22 mouse cellular contexts compared by ENCODE assay signal in genomic region chr5:88989018-88989417, GRCm38 (mm10).
DNase-seq lines count a peak whose midpoint lies in the region; ATAC-seq and TF ChIP-seq lines count a peak whose summit lies in the region.
"Had no signal": no experiment of that assay in that cellular context is flagged by ENCODE, and none has a peak within 500 bp of the region (broad histone marks: within the 10 kb centered on the region; RNA-seq: fewer than 3 reads in every experiment).

No protein-coding gene starts in this region.

- no peaks in the 10 kb centered on the region for H3K27me3 ChIP-seq in kidney, embryonic 14.5 days (ENCODE audit: control insufficient read depth, insufficient read depth, low read length)
- no peaks in the 10 kb centered on the region for H3K27me3 ChIP-seq in Patski
- H3K27me3 ChIP-seq: embryonic facial prominence, embryonic 13.5 days; hindbrain, embryonic 12.5 days; neural tube, embryonic 12.5 days had no signal

- no peak overlapping the region for H3K4me3 ChIP-seq in gastrocnemius, adult 2 months
- H3K4me3 ChIP-seq in kidney, embryonic 14.5 days (ENCODE audit: low read length) = no peak overlapping the region
- H3K4me3 ChIP-seq: embryonic facial prominence, embryonic 13.5 days; hindbrain, embryonic 12.5 days; left cerebral cortex, adult 2 months; midbrain, embryonic 10.5 days; neural tube, embryonic 12.5 days had no signal

- H3K27ac ChIP-seq in gastrocnemius, adult 2 months = peak overlapping the region; percentile 35
- H3K27ac ChIP-seq in kidney, embryonic 14.5 days (ENCODE audit: low read depth, low read length) = no peak overlapping the region
- H3K27ac ChIP-seq: embryonic facial prominence, embryonic 13.5 days; hindbrain, embryonic 12.5 days; macrophage; midbrain, embryonic 10.5 days; neural tube, embryonic 12.5 days had no signal

- H3K9me3 ChIP-seq in kidney, embryonic 14.5 days (ENCODE audit: control insufficient read depth, low read length) = no peaks in the 10 kb centered on the region
- H3K9me3 ChIP-seq: embryonic facial prominence, embryonic 13.5 days; hindbrain, embryonic 12.5 days; midbrain, embryonic 10.5 days; neural tube, embryonic 12.5 days had no signal

- no peak overlapping the region for H3K9ac ChIP-seq in kidney, embryonic 14.5 days (ENCODE audit: low read depth, low read length)
- H3K9ac ChIP-seq: embryonic facial prominence, embryonic 13.5 days; hindbrain, embryonic 12.5 days; neural tube, embryonic 12.5 days had no signal

- no peak for DNase-seq in gastrocnemius, adult 2 months
- no peak for DNase-seq in gastrocnemius, postnatal 14 days
- peak; percentile 37 to 44 for DNase-seq in kidney, adult 8-10 months
- no peak for DNase-seq in Patski (ENCODE audit: low read depth, low spot score)
- peak; percentile 9 to 67 for DNase-seq in kidney, postnatal 25 days
- no peak for DNase-seq in thymus, postnatal 36 days
- DNase-seq: cerebellum, postnatal 10 days; gastrocnemius, postnatal 25 days; layer of hippocampus, adult 9-11 months; left cerebral cortex, postnatal 4 days; liver; lung, adult 2 months had no signal

- no peak for ATAC-seq in kidney, embryonic 14.5 days (ENCODE audit: low FRiP score, low TSS enrichment)
- ATAC-seq in Patski = no peak
- ATAC-seq: forebrain, embryonic 14.5 days; inflammation-experienced regulatory T-cells, adult 6 months had no signal

- CTCF ChIA-PET in Patski (lab: Charles Lee) = no interaction called here

- no peaks in the 10 kb centered on the region for H3K4me1 ChIP-seq in kidney, embryonic 14.5 days (ENCODE audit: control insufficient read depth, insufficient read depth, low read length)
- H3K4me1 ChIP-seq: embryonic facial prominence, embryonic 13.5 days; hindbrain, embryonic 12.5 days; midbrain, embryonic 10.5 days; neural tube, embryonic 12.5 days had no signal

- no peak overlapping the region for H3K4me2 ChIP-seq in kidney, embryonic 14.5 days (replicated peaks; ENCODE audit: low read depth, low read length)
- H3K4me2 ChIP-seq: embryonic facial prominence, embryonic 13.5 days; hindbrain, embryonic 12.5 days; neural tube, embryonic 12.5 days had no signal

- POLR2A ChIA-PET in Patski (lab: Charles Lee) = no interaction called here

- in situ Hi-C loops in Patski (cut with MboI; ENCODE audit: low pct_unique_long_range_greater_than_20kb) = no loop called here

- intact Hi-C loops in gastrocnemius, adult 2 months (cut with DNase I) = no loop called here
- intact Hi-C loops in gastrocnemius, postnatal 14 days (cut with DNase I; ENCODE audit: low total_unique reads) = no loop called here

- H3K36me3 ChIP-seq in kidney, embryonic 14.5 days (ENCODE audit: control insufficient read depth, insufficient read depth, low read length) = no peaks in the 10 kb centered on the region
- H3K36me3 ChIP-seq: embryonic facial prominence, embryonic 13.5 days; G1E; hindbrain, embryonic 12.5 days; midbrain, embryonic 10.5 days; neural tube, embryonic 12.5 days had no signal

- peak; percentile 3; the same call in 1 of the 2 replicates for TF ChIP-seq CTCF in gastrocnemius, adult 2 months (IDR thresholded peaks at IDR 0.05)
- TF ChIP-seq CTCF in Patski (IDR thresholded peaks at IDR 0.05) = peak; percentile 25

Comparison
In these comparisons a context has a peak if more than half of its experiments do, and no peak if none do; other contexts are left out.
1. DNase-seq: peak in kidney, adult 8-10 months (2 of 2) and kidney, postnatal 25 days (2 of 2); none in gastrocnemius, adult 2 months (single experiment), gastrocnemius, postnatal 14 days (single experiment), Patski (single experiment) and thymus, postnatal 36 days (0 of 2).